Mouse (Mus musculus): ENCODE data around the gene Cep152. TPM values are rescaled to one million over a fixed set of nuclear protein-coding genes. Genes with fewer than 3 reads are reported as not detected.

Gene Cep152
- 9.9 TPM for polyA plus RNA-seq (2017; shearing (Covaris generic))

DNA sequence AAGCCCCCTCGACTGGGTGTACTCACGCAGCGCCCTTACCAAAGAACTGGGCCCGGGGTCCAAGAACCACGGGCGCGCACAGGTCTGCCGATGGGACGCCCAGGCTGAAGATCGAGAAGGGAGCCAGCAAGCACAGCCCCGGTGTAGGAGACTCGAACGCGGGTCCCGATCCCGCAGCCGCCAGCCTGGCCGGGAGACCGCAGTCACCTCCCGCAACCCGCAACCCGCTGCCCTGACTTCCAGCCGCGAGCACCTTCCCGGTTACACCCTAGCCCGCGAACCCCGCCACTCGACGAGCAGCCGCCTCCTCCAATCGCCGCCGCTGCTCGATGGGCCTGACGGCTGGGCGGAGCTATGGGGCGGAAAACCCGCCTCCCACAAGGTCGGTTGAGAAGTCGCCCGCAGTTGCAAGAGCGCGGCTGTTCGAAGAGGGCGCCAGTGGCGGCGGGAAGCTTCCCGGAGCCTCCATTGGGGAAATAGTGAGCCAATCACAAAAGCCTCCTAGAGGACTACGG, at the start of gene Cep152:
Gene Cep152, minus strand, starts transcription at position 277 of the 515 bp plus-strand sequence.

DNA sequence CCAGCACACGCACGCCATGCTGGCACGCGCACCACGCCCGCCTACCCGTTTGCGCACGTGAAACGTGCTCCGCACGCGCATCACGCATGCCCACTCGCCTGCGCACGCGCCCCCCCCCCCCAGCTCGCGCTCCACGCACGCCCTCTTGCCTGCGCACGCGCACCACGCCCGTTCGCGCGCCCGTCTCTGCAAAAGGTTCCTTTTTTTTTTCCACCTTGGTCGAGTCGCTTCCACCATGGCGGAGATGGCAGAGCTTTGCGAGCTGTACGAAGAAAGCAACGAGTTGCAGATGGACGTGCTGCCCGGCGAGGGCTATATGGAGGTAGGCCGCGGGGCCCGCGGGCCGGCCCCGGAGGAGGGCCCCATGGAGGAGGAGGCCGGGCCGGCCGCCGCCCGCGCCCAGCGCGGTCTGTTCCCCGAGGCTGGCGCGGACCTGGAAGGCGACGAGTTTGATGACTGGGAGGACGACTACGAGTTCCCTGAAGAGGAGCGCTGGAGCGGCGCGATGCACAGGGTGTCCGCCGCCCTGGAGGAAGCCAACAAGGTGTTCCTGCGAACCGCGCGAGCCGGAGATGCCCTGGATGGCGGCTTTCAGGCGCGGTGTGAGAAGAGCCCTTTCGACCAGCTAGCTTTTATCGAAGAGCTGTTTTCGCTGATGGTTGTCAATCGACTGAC, 48.2 kb upstream of the Cep152 start, which contains the start of gene Eid1:
Gene Eid1, plus strand, starts transcription at position 139 of the 675 bp plus-strand sequence.

Other genes with a start within 250 kb of the Cep152 start
- gene Gm9913, start 120.0 kb downstream of the Cep152 start, polyA plus RNA-seq (2017; shearing (Covaris generic)) = not detected
- gene Fbn1, start 117.1 kb downstream of the Cep152 start, polyA plus RNA-seq (2017; shearing (Covaris generic)) = not detected
- 25.1 TPM for gene Eid1, start 48.0 kb upstream of the Cep152 start, polyA plus RNA-seq (2017; shearing (Covaris generic))
- gene Shc4, start 99.0 kb upstream of the Cep152 start, polyA plus RNA-seq (2017; shearing (Covaris generic)) = 0.21 TPM
- gene Secisbp2l, start 157.8 kb upstream of the Cep152 start, polyA plus RNA-seq (2017; shearing (Covaris generic)) = 32.5 TPM
- gene Galk2, start 234.0 kb upstream of the Cep152 start, polyA plus RNA-seq (2017; shearing (Covaris generic)) = 21.2 TPM
- 49.4 TPM for gene Cops2, start 234.0 kb upstream of the Cep152 start, polyA plus RNA-seq (2017; shearing (Covaris generic))